Mouse (Mus musculus): ENCODE results near the gene Taar7b.

GRCm38 (mm10) chr10:24037314-24037713 lies 37.6 kb downstream of the Taar7b start, which contains the start of gene Taar7e:
- TF ChIP-seq CTCF (conservative IDR thresholded peaks at IDR 0.05; ENCODE audit: low read length) = no peak
- TF ChIP-seq POU5F1 (IDR thresholded peaks at IDR 0.05; ENCODE audit: borderline replicate concordance, low read length) = no peak
